Mouse (Mus musculus) urinary bladder, postnatal 36 days (tissue): ENCODE data around the gene Shisa2.
"Not testable (repeated sequence)": the region's sequence is repeated elsewhere in the genome, so short reads cannot be mapped to it uniquely, and the experiment has no call there.

Experiments used
- DNase-seq, 2 experiments: peaks; one replicate each; pipeline ENCODE4 v3.0.0; 2022; ENCODE audit warnings: low spot score in 2 of 2, mixed read lengths in 1 of 2

Shisa2 gene

GRCm38 (mm10) chr14:59625158-59625805, at the start of gene Shisa2:
TSS of gene Shisa2 (plus strand) at chr14:59625308.
- DNase-seq = peak; percentile 56 to 68

DNA sequence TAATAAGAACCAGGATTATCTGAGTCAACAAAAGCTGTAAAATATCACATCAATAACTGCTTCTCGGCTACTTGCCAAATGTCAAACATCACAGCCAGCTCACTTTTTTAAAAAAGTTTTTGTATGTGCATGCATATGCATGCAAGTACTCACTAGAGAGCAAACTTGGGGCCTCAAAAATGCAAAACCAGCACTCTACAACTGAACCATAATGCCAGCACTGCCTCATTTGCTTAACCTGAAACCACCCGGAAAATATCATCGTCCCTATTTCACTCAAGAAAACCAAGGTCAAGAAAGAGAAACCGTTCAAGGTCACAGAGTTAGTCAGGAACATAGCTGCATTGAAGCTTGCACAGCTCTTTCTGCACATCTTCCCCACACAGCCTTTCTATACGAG, 48.7 kb upstream of the Shisa2 start:
- no peak for DNase-seq

DNA sequence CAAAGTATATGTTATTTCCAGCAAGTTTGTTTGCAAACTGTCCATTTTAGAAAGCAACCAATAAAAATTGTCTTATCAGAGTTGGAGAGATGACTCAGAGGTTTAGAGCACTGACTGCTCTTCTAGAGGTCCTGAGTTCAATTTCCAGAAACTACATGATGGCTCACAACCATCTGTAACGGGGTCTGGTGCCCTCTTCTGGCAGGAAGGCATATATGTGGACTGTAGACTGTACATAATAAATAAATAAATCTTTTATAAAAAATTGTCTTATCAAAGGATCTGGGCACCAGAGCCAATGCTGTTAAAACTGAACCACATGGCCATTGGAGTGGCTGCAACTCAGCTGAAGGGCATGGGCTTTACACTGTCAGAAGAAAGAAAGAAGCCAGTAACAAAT, 34.5 kb upstream of the Shisa2 start:
- DNase-seq = no peak

GRCm38 (mm10) chr14:59591901-59592300, 33.2 kb upstream of the Shisa2 start:
- DNase-seq = no peak

DNA sequence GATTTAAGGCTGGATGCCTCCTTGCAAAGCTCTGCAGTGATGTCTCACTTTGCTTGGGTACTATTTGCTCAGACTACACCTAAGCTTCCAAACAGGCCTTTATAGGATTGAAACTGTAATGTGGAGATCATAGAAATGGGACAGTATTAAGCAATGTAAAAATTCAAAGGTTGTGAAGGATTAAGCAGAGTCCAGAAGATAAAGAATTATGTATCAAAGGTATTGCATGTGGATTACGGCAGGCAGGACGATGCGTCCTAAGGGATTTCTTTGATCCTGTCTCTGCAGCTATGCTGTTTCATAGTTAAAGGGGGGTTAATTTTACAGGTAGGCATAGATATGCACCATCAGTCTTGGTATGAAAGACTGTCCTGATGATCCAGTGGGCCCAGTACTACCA, 32.5 kb upstream of the Shisa2 start:
- no peak for DNase-seq

GRCm38 (mm10) chr14:59594988-59595387, 30.1 kb upstream of the Shisa2 start:
- no peak for DNase-seq

DNA sequence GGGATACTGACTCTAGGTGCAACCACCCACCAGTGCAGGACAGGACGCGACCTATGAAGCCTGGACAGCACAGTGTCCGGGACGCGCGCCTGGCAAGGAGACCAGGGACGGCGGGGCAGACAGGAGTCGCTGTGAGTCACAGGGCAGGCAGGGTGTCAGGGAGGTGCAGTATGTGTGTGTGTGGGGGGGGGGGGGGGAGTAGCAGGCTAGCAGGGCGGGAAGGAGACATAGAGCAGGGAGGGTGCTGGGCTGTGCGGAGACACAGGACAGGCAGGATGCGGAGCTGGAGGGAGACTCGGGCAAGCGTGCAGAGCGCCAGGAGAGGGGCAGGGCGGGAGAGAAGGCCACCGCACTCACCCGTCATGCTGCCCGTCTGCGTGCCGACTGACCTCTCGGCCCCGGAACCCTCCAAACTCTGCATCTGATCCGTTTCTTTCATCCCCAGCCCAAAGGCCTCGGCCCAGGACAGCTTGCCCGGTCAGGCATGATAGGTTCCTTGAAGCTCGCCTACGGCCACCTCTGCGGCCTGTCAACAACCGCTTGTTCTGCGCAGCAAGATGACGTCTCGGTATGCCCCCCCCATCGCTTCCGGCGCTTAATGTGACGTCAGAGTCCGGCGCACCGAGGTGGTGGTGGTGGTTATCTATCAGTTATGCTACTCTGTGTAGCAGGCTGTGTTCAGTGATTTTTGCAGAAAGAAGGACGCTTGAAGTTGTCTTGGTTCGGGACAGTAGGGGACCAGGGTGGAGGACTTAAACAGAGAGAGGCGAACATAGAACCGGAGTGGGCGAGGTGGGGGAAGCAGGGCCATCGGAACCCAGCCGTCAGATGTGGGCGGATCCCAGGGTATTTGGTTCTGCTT, 27.5 kb upstream of the Shisa2 start, which contains the start of gene Cdadc1:
Gene Cdadc1 (minus strand): TSS at position 562 of the 862 bp plus-strand sequence.
- peak; percentile 95 to 98 for DNase-seq

DNA sequence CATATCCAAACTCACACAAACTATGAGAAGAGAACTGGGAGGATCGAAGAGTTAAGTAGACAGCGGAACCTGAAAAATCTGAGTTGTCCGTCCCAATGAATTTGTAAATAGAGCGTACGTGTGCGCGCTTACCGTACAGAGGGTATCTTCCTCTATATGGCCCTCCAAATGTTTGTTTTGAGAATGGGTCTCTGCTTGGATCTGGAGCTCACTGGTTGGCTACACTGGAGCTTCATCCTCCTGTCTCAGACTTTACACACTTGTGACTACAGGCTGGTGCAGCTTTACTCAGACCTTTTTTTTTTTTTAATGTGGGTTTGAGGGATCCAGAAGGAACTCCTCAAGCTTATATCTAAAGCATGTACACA, 26.9 kb upstream of the Shisa2 start:
- no peak for DNase-seq

GRCm38 (mm10) chr14:59604002-59604645, 21.0 kb upstream of the Shisa2 start:
- DNase-seq = peak in 1 of 2 experiments; percentile 24

DNA sequence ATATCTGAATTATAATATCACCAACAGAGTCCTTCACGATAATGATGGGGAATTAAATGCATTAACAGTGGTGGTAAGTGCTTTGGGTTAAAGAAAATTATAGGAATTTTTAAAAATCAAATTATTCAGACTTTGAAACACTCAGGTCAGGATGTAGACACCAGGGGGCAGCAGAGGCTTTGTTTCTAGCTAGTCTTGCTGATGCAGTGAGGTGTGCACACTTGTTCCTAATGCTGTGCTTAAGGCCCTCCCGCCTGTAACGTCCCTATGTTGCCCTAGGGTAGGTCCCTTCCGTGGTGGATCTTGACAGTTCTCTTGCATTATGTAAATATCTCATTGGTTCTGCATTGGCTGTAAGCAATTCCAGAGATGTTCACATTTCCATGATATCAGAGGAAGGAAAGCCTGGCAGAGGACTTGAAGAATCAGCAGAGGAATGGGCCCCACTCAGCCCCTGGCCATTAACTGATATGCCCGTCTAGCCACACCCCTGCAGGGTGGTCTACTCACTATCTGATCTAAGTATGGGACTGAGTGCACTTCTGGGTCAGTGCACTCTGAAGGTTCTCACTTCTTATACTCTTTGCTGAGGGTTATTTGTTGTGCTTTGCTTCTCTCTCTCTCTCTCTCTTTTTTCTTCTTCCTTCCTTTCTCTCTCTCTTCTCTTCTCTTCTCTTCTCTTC, 19.3 kb upstream of the Shisa2 start:
- peak; percentile 56 to 68 for DNase-seq

DNA sequence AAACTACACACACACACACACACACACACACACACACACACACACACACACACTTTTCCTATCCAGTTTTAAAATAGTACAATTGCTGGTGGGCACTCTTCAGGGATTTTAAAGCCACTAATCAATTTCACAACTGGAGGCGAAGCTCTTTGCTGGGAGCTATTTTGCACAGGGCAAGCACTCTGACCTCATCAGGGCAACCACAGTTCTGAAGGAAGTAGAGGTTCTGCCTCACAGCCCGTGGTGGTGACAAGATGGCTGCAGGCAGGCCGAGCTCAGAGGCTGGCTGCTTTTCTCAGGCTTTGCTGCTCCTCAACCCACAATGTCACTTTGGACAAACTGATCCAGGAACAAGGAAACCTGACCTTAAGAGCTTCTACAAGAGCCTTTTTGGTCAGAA, 18.1 kb upstream of the Shisa2 start:
- no peak for DNase-seq

DNA sequence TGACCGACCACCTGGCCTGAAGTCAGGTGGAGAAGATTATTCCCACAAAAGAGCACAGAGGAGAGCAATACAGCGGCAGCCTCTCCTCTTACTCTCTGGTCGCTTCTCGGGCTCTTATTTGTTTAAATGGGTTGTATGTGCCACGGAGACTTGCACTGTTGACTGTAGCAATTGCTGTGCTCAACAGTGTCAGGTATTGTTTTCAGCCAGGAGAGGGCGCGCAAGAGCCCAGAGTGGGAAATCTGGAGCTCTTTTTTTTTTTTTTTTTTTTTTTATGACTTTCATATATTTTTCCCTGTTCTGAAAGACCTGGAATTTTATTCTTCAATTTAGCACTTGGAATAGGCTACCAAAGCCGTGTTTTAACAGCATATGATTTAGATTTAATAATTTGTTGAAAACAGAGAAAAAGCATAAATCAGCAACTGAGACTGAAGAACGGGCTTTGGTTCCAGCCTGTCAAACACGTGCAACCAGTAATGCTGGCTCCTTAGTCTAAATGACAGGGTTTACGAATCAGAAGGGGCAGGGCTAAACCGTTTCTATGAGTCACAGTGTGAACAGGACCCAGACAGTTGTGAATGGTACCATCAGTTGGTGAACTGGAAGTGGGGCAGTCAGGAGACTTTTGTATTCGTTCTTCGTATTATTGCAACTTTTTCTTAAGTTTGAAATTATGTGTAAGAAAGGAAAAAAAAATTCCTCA, 12.0 kb upstream of the Shisa2 start:
- DNase-seq = peak; percentile 47 to 62

DNA sequence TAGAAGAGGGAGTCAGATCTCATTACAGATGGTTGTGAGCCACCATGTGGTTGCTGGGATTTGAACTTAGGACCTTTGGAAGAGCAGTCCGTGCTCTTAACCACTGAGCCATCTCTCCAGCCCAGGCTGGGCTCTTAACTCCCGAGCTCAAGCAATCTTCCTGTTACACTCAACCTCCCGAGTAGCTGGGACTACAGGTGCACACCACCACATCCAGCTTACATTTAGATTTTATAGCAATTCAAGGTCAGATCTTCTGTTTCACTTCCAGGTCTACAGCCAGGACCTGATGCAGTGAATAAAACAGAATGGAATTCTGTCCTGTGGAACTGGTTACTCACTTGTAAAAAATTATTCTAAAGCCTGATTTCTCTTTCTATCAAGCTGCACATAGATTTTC, 11.0 kb upstream of the Shisa2 start:
- not testable (repeated sequence) for DNase-seq

GRCm38 (mm10) chr14:59616802-59617201, 8.3 kb upstream of the Shisa2 start:
- DNase-seq = no peak

DNA sequence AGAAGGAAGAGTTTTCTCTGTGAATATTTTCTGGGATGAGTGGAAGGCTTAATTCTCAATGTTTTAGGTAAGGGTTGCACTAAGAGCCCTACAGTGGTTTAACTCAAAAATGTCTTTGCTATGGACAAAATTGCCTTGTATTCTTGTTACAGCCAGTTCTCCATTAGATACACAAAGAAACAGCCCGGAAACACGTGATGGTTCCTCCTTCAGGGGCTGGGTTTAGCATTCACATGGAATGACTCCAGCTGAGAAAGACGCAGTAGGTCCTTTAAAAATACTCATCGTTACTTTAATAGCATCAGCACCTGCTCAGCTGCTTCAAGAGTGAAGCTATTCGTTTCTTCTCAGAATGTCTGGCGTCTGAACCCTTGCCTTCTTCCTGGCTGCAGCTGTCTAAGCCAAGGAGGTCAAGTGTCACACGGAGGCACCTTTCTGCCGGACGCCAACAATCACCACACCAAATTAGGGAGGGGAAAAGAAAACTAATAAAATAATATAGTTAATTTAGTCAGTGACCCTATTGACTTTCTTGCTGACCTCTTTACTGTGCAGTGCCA, 702 bp upstream of the Shisa2 start:
- no peak for DNase-seq

DNA sequence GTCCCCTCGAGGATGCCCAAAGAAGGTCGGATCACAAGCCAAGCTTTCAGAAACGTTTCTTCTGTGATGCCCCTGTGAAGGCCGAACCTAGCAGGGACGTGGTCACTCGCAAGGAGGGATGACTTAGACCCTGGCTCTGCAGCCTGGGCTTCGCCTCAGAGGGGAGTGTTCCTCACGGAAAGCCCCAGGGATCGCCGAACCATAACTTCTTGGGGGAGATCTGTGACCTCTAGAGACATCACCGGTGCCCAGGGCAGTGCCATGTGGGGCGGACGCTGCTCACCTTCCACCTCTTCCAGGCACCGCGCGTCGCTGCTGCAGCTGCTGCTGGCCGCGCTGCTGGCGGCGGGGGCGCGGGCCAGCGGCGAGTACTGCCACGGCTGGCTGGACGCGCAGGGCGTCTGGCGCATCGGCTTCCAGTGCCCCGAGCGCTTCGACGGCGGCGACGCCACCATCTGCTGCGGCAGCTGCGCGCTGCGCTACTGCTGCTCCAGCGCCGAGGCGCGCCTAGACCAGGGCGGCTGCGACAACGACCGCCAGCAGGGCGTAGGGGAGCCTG, 777 bp downstream of the Shisa2 start:
- peak in 1 of 2 experiments; percentile 20 for DNase-seq

- peak in 1 of 2 experiments; percentile 34 for DNase-seq
These were observed 1.6 kb downstream of the Shisa2 start for GRCm38 (mm10) chr14:59626711-59627110.

GRCm38 (mm10) chr14:59627142-59627680, 2.1 kb downstream of the Shisa2 start:
- no peak for DNase-seq

- DNase-seq = no peak
These were observed 2.7 kb downstream of the Shisa2 start for GRCm38 (mm10) chr14:59627823-59628222.

DNA sequence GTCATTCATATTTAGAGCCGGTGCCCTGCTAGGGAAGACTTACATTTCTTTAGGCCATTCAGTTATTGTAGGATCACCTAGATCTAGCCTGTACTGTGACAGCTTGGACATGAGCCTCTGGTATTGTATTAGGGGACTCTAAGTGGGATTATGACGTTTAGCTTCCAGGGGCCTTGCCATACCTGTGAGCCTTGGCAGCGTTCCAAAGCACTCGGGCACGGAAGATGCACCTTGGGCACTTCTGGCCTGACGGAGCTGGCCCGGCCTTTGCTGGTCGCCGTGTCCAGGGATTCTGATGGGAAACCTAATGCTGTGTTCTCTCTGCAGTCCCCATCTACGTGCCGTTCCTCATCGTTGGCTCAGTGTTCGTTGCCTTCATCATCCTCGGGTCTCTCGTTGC, 4.2 kb downstream of the Shisa2 start:
- no peak for DNase-seq
